Mouse (Mus musculus) adrenal gland (tissue): ENCODE results near the gene D630003M21Rik.

Experiments
- intact Hi-C: fragments of 180-260 bp; cut with DNase I; formaldehyde crosslinking; loops from one replicate; pipeline ENCODE4 v1.15.1; 2025

D630003M21Rik gene

GRCm38 (mm10) chr2:158169351-158169750 lies 59.7 kb downstream of the D630003M21Rik start:
- intact Hi-C loops, result no loop called here

DNA sequence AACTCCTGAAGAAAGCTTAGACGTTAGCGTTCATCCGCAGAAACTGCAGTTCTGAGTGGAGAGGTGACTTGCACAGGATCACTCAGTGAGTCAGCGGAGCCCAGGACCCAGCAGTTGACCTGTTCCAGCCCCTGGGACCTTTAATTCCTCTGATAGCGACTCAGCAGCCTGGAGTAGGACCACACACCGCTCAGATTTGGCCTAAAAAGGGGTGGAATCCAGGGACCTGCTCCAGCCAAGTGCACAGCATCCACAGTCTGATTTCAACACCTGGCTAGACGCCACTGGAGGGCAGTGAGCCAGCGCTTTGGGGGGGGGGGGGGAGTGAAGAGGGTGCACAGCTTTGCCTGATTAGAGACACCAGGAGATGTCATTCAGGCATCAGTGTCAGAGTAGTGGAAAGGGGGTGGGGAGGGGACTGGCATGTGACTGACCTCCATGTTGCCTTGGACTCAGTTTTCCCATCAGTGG lies 60.2 kb downstream of the D630003M21Rik start:
- intact Hi-C loops, result no loop called here

DNA sequence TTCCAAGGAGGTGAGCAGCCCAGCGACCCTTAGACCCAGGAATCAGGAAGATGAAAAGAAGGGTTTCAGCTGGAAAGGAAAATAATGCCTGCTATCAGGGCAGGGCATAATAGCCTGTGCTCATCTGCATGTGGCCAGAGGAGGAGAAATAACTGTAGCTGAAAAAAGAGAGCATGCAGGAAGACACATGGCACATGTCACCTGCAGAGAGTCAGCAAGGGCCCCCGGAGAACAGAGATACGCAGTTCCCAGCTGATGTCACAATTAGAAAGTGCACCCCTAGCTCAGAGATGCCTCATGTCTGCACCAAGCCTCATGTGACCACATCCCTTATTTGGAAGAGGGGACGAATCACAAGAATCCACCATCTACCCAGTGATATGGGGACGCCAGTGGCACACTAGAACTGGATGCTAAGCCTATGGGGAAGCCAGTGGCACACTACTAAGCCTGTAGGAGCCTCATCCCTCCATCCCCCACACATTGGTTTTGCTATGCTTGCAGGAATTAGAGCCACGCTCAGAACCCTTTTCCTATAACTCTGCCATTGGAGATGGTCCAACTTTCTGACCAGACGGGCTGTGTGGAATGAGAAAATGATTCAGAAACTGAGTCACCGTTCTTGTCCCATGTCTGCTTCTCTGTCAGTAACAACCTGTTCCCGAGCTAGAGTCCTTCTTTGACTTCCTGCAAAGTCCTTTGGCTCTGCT lies 61.4 kb downstream of the D630003M21Rik start:
- intact Hi-C loops, result no loop called here

DNA sequence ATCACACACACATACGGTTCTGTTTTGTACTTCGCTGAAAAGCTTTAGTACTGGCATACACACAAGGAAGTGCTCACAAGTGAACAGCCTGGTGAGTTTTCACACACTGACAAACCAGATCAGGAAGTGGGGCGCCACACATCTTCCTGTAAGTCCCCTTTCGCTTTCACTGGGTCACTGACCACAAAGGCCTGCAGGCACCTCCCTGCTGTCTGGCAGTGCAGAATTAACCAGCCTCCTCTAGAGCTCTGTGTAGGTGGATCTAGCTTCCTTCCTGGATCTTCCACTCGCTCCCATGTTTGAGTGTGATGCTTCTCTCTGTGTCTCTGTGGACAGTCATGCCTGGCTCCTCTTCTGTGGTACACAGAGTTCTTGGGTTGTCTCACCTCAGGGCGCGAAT lies 62.4 kb downstream of the D630003M21Rik start:
- intact Hi-C loops, result no loop called here

GRCm38 (mm10) chr2:158165776-158166175 lies 63.2 kb downstream of the D630003M21Rik start:
- intact Hi-C loops, result no loop called here

- intact Hi-C loops, result no loop called here
Measured at GRCm38 (mm10) chr2:158163034-158163433, 66.0 kb downstream of the D630003M21Rik start.

GRCm38 (mm10) chr2:158161761-158162160 lies 67.3 kb downstream of the D630003M21Rik start:
- intact Hi-C loops, result no loop called here

DNA sequence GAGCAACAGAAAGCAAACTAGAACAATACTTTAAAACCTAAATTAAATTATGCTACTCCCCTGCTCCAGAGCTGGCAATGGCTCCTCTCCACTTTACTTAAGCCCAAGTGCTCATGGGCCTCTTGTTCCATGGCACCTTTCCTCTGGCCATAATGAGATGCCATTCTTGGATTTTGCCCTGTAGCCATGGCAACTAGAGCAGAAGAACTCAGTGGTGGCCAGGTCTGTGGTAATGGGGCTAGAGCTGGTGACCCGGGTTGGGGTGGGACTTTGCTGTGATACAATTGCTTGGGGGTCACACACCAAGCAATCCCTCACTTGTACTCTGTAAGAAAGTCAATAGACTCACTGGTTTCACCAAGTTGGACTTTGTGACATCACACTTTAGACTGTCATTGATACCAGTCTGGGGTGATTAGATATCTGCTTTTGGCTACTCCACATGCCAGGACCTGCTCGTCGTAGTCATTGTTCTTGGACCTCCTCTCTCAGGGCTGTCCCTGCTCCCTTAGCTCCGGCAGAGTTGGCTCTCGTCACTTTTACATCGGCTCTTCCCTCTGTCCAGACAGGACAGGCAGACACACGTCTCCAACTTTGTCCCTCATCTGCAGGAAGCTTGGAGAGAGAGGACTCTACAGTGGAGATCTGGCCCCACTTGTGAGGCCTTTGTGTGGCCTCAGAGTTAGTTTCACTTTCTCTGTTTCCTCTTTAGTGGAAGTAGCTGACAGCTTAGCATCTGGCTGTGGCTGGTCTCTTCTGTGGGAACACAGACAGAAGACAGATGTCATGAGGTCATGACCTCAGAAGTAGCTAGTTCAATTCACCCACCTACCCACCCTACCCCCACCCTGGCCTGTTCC lies 69.4 kb downstream of the D630003M21Rik start:
- intact Hi-C loops, result no loop called here

DNA sequence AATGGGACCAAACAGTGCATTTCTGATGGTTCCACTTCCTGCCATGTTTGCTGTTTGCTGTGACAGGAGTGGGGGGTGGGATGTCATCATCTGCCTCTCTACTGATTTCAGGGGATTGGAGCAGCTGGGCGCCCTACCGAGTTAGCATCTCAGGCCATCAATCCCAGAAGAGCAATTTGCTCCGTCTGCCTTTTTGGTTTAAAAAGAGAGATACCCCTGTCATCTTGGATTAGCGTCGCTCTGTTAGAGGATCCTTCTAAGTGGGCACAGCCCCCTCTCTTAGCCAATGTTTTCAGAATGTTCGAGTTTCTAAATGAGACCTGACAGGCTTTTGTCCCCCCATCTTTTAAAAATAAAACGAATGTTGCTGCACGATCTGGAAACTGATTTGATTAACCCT lies 71.4 kb downstream of the D630003M21Rik start:
- intact Hi-C loops, result no loop called here

GRCm38 (mm10) chr2:158156487-158156886 lies 72.5 kb downstream of the D630003M21Rik start:
- intact Hi-C loops, result no loop called here

DNA sequence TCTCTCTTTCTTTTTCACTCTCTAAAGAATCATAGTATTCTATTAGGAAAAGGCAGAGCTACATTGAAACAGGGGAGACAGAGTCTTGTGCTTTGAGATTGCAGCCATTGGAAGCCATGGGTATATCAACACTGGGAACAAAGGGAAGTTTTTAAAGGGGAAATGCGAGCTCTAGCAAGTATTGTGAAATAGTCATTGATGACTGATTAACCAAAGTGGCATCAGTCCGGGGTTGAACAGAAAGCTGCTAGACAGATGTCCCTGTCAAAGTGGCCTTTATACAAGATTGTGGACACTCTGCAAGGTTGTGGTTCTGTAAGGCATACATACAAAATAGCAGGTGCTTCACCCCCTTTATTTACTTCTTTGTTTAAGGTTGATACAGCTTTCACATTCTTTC lies 73.4 kb downstream of the D630003M21Rik start:
- intact Hi-C loops, result no loop called here

DNA sequence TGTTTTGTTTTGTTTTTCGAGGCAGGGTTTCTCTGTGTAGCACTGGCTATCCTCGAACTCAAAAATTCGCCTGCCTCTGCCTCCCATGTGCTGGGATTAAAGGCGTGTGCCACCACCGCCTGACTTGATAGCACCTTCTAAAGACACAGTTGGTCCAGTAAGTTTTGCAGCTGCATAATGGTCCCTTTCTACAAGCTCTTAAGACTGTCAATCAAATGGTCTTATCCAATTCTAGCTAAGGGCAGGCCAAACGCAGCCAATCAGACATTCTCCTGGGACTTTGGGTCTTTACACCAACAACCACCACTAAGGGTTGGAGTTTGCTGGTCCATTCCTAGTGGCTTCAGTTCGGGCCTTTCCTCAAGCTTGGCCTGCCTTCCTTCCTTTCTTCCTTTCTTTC lies 73.9 kb downstream of the D630003M21Rik start:
- intact Hi-C loops, result no loop called here

- intact Hi-C loops, result no loop called here
Measured at GRCm38 (mm10) chr2:158154641-158155040, 74.4 kb downstream of the D630003M21Rik start.

DNA sequence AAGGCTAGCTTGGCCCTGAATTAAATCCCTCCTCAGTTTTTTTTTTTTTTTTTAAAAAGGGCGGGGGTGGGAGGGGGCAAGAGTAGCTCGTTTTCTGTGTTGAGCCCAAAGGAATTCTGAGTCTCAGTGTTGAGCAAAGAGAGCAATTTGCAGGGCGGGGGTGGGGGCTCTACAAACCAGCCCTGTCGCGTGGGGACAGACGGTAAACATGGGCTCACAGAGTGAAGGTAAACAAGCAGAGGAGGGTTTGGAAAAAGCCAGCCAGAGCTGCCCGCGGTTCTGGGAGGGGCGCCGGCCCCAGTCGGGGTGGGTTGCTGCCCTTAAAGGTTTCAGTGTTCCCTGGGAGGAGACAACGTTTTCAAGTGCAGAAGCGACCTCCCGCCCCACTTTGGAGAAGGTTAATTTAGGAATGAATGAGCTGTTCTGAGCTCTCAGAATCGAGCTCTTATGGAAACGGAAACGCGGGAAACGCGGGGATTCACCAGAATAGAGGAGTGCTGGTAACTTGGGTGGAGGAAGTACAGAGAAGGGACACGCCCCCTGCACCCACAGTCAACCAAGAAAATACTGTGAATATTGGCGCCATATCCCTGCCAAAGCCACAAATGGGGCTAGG lies 75.2 kb downstream of the D630003M21Rik start:
- intact Hi-C loops, result no loop called here

DNA sequence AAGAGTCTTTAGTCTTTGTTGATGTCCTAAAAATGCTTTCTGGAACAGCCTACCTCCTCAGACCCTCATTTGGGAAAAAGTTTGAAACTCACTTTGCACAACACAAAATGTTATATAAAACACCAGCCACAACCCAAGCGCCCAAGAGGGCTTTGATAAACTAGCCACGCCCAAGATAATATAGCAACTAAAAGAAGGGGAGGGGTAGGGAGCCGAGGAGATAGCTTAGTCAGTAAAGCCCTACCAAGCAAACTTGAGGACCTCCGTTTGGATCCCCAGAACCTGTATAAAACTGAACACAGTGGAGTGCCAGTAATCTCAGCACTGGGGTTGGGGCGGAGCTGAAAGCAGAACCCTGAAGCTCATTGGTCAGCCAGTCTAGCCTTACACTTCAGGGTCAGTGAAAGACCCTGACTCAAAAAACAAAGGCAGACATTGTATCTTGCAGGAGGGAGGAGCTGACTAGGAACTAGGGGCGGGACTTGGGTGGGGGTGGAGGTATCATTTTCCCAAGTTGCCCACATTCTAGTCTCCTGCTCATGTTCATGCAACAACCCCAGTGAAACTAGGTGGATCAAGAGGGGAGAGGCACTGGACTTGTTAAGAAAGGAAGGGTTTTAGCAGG lies 76.2 kb downstream of the D630003M21Rik start:
- intact Hi-C loops, result no loop called here

GRCm38 (mm10) chr2:158151077-158151476 lies 77.9 kb downstream of the D630003M21Rik start:
- intact Hi-C loops, result no loop called here

DNA sequence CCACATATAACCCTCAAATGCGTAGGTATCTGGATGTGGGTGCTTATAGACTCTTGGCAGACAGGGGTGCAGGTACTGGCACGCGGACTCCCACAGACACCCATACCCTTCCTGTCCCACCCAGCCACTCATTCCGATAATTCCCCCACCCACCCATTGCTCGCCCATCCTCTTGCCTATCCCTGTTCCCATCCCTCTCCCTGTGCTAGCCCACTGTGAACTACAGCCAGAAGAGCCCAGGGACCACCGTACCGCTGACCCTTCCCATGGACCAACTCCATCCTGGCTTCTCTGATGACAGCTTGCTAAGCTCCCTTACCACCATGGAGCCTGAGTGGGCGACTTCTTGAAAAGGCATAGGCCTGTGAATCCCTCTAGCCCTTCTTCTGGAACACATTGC lies 82.1 kb downstream of the D630003M21Rik start:
- intact Hi-C loops, result loop anchor here (5.0 kb wide), 3 partner anchors 40 to 85 kb away; no protein-coding TSS in a partner anchor

- intact Hi-C loops, result loop anchor here (5.0 kb wide), 3 partner anchors 39 to 84 kb away; no protein-coding TSS in a partner anchor
Measured at GRCm38 (mm10) chr2:158146223-158146622, 82.8 kb downstream of the D630003M21Rik start, which contains the start of gene Tgm2. Gene Tgm2 (minus strand): TSS chr2:158146436.

- intact Hi-C loops, result loop anchor here (5.0 kb wide), 3 partner anchors 38 to 83 kb away; no protein-coding TSS in a partner anchor
Measured at GRCm38 (mm10) chr2:158145528-158146065, 83.4 kb downstream of the D630003M21Rik start.

GRCm38 (mm10) chr2:158144750-158145527 lies 84.1 kb downstream of the D630003M21Rik start:
- intact Hi-C loops, result loop anchor here (5.0 kb wide), 3 partner anchors 38 to 83 kb away; no protein-coding TSS in a partner anchor
